Mouse (Mus musculus) olfactory bulb, adult 2 months (tissue): ENCODE data around the gene Tk2.
"Not testable (repeated sequence)": the region's sequence is repeated elsewhere in the genome, so short reads cannot be mapped to it uniquely, and the experiment has no call there.

Experiments used
- CTCF ChIP-seq: fragments of 200-500 bp; IDR thresholded peaks from 2 replicates; pipeline ENCODE4 v1.5.1; 2012; ENCODE audit warnings: low read depth, mild to moderate bottlenecking, low read length, moderate library complexity; ENCODE audit not compliant: insufficient read depth
- POLR2A ChIP-seq: fragments of 200-500 bp; IDR thresholded peaks from 2 replicates; pipeline ENCODE4 v1.6.1; 2012; ENCODE audit warnings: mild to moderate bottlenecking, low read depth, low read length, moderate library complexity; ENCODE audit not compliant: insufficient read depth

DNA sequence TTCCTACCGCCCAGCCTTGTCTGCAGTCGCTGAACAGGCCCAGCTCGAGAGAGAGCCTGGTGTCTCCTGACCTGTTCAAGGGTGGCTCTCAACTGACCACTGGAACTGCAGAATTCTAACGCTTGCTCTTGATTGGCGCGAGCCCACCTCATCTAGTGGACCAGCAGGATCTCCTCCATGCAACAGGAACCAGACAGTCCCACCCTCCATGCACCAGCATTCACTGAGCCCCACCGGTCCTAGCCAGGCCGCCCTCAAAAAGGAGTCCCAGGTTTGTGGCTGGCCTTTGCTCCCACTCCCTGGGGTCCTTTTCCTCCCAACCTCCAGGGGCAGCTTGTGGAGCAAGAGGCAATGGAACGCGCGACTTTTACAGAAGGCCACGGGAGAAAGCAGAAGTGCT lies 44.7 kb upstream of the Tk2 start, which contains the start of gene Cmtm2a:
- not testable (repeated sequence) for TF ChIP-seq POLR2A, CTCF
